Mouse (Mus musculus): Measurements from ENCODE around the gene Aftph. TPM values are rescaled to one million over a fixed set of nuclear protein-coding genes. Genes with fewer than 3 reads are reported as not detected.

The Aftph gene
- polyA plus RNA-seq, 1 experiment, result 44.8 TPM

GRCm38 (mm10) chr11:20647902-20648625, 93.3 kb downstream of the Aftph start:
- DNase-seq (ENCODE audit: low read depth), result no peak

- no peak for DNase-seq (ENCODE audit: low read depth)
These were observed 94.2 kb downstream of the Aftph start for GRCm38 (mm10) chr11:20646986-20647726.

GRCm38 (mm10) chr11:20646142-20646541, 95.2 kb downstream of the Aftph start:
- DNase-seq (ENCODE audit: low read depth), result no peak

- no peak for DNase-seq (ENCODE audit: low read depth)
These were observed 95.9 kb downstream of the Aftph start for GRCm38 (mm10) chr11:20645521-20645920.

GRCm38 (mm10) chr11:20644872-20645271, 96.5 kb downstream of the Aftph start:
- DNase-seq (ENCODE audit: low read depth), result no peak

- no peak for DNase-seq (ENCODE audit: low read depth)
These were observed 97.2 kb downstream of the Aftph start for GRCm38 (mm10) chr11:20644166-20644565.

- no peak for DNase-seq (ENCODE audit: low read depth)
These were observed 98.2 kb downstream of the Aftph start for GRCm38 (mm10) chr11:20643161-20643560.

GRCm38 (mm10) chr11:20642321-20642720, 99.1 kb downstream of the Aftph start:
- DNase-seq (ENCODE audit: low read depth), result no peak

- no peak for DNase-seq (ENCODE audit: low read depth)
These were observed 101.4 kb downstream of the Aftph start for GRCm38 (mm10) chr11:20639918-20640447.

- no peak for DNase-seq (ENCODE audit: low read depth)
These were observed 102.5 kb downstream of the Aftph start for GRCm38 (mm10) chr11:20638841-20639240.

GRCm38 (mm10) chr11:20637060-20637459, 104.3 kb downstream of the Aftph start:
- no peak for DNase-seq (ENCODE audit: low read depth)

GRCm38 (mm10) chr11:20636114-20636513, 105.3 kb downstream of the Aftph start:
- DNase-seq (ENCODE audit: low read depth), result no peak

GRCm38 (mm10) chr11:20635646-20636045, 105.7 kb downstream of the Aftph start:
- DNase-seq (ENCODE audit: low read depth), result no peak

Other genes starting within 250 kb of the Aftph start
- gene Sertad2, start 198.3 kb downstream of the Aftph start, polyA plus RNA-seq (2012; rRNA removed), result 22.1 and 24.2 TPM in 2 replicates
- gene Lgalsl, start 89.5 kb upstream of the Aftph start, polyA plus RNA-seq (2012; rRNA removed), result 14.9 and 15.2 TPM in 2 replicates